Mouse (Mus musculus): Measurements from ENCODE around the gene Rho.

The Rho gene

GRCm38 (mm10) chr6:115915601-115916445 is 15.7 kb upstream of the Rho start:
- DNase-seq (ENCODE audit: low spot score) = no peak

DNA sequence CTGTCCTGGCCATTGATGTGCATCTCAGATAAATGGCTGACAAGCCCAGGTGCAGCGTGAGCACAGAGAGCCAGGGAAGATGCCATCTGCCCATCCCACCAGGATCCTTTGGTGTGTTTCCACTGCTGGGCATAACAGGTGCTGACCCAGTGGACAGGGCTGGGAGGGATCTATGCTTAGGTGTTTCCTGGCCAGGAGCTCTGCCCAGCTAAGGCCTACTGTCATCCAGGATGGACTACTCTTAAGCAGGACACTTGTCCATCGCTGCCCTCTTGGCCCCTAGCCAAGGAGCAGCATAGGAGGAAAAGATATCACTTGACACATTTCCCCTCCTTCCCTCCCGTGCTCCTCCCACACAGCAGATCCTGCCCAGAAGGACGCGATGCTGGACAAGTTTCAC is 14.9 kb upstream of the Rho start:
- no peak for DNase-seq (ENCODE audit: low spot score)

DNA sequence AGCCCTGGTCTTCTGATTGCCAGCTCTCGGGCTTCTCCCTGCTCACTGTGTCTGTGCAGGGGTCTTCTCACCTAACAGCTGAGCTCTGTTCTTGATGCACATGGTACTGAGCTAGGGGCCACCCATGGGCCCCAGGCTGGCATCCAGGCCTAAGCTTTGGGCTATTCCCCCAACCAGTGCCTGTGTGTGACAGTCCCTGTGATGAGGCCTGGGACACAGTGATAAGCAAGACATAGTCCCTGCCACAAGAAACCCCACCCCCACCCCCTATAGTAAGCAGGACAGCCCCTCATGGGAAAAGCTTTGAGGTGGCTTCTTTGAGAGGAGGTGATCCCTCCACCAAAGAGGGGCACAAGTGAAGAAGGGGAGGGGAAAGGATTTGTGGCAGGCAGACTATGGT is 12.9 kb upstream of the Rho start:
- no peak for DNase-seq (ENCODE audit: low spot score)

DNA sequence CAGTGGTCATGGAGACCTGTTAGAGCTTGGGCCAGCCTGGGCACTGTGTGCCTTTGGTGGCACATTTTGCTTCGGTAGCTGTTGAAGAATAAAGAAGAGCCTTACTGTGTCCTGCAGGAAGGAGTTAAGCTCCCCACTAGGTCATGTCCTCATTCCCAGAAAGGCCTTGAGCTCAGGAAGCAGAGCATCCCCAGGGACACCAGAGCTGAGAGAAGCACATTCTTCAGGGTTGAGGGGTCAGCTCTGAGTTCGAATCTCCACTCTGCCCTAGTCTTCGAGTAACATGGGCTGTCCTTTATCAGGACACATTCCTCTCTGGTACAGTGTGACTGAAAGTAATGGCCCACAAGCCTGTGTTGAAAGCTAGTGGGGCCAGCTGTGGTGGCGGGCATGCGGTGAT is 11.7 kb upstream of the Rho start:
- DNase-seq (ENCODE audit: low spot score) = no peak

DNA sequence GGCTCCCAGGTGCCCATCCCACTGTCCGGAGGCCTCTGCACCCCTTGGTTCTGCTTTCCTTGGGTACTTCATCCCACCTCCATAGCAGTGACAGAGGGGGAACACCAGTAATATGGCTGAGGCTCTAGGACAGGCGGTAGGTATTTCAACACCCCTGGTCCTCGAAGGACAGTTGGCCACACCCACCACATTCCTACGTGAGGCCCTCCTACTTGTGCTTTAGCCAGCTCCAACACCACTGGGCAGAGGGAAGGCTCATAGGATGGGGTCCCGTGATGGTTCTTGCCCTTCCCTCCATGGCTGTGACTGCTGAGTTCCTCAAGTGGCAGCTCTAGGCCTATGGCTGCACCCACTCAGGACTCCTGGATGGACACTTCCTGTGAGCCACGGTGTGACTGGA is 6.7 kb upstream of the Rho start:
- DNase-seq (ENCODE audit: low spot score) = peak; percentile 54

DNA sequence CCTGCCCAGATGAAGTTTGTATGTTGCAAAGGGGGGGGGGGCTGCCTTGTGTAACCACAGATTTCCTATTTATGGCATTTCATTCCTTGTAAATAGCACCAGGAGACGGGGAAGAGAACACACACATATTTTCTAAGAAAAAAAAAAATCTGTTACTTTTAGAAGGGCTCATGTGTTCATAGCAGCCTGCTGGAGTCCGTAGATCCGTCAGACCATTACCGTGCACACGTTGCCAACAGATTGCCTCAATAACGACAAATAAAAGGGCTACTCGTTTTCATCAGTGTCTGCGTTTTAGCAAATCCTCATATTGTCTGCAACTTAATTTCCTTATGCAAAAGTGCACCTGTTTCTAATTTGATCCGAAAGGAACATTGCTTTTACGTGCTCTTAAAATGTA is 5.1 kb upstream of the Rho start:
- no peak for DNase-seq (ENCODE audit: low spot score)

- no peak for DNase-seq (ENCODE audit: low spot score)
Observed at GRCm38 (mm10) chr6:115927292-115928242, 4.0 kb upstream of the Rho start.

DNA sequence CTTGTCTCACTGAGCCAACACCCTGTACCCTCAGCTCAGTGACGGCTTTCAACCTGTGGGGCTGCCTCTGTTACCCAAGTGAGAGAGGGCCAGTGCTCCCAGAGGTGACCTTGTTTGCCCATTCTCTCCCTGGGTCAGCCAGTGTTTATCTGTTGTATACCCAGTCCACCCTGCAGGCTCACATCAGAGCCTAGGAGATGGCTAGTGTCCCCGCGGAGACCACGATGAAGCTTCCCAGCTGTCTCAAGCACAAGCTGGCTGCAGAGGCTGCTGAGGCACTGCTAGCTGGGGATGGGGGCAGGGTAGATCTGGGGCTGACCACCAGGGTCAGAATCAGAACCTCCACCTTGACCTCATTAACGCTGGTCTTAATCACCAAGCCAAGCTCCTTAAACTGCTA is 1.5 kb upstream of the Rho start:
- no peak for DNase-seq (ENCODE audit: low spot score)

- DNase-seq (ENCODE audit: low spot score) = no peak
Observed at GRCm38 (mm10) chr6:115932391-115932790, 843 bp downstream of the Rho start.

DNA sequence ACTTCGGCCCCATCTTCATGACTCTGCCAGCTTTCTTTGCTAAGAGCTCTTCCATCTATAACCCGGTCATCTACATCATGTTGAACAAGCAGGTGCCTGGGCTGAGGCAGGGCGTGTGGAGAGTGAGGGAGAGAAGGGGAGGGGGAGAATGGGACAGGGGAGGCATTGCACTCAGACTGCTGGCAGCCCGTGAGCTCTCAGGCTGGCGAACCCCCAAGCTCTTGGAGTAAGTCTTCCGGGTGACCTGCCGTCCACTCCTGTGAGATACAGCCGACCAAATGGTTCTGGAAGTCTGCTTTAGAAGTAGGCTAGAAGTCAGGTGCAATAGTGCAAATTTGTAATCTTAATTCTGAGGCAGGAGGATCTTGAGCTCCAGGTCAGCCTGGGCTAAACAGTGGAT is 4.0 kb downstream of the Rho start:
- DNase-seq (ENCODE audit: low spot score) = no peak

- no peak for DNase-seq (ENCODE audit: low spot score)
Observed at GRCm38 (mm10) chr6:115938011-115938410, 6.5 kb downstream of the Rho start.

GRCm38 (mm10) chr6:115938798-115939197 is 7.2 kb downstream of the Rho start:
- DNase-seq (ENCODE audit: low spot score) = no peak

DNA sequence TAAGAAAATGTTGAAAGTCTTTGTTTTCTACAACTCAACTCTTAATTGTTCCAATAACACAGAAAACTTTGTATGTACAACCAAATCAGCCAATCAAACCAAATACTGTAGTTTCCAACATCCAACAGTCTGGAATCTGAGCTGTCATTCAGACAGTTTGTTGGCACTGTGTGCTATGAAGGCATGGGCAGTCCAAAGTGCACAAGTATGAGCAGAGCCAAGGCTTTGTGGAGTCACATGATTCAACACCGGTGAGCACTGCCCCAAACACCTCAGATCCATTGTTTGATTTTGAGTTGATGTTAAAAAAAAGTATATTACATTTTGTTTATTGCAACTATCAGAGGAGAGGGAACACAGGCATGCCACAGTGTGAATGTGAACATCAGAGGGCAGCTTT is 9.1 kb downstream of the Rho start:
- no peak for DNase-seq (ENCODE audit: low spot score)

DNA sequence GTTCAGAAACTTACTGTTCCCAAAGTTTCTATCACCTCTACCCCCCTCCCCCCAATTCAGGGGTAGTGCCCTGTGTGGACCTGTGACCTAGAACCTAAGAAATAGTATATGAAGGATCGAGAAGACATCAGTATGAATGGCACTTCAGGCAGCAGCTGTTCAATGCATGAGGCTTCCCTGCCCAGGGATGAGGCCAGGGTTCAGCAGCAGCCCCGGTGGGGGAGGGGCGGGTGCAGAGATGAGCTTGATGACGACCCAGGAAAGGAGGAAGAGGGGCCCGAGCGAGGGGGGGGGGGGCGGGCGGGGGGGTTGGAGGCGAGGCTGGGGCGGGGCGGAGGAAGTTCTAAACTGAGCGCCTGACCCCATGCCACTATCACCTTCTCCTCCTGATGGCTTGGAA is 9.6 kb downstream of the Rho start:
- peak; percentile 64 for DNase-seq (ENCODE audit: low spot score)

DNA sequence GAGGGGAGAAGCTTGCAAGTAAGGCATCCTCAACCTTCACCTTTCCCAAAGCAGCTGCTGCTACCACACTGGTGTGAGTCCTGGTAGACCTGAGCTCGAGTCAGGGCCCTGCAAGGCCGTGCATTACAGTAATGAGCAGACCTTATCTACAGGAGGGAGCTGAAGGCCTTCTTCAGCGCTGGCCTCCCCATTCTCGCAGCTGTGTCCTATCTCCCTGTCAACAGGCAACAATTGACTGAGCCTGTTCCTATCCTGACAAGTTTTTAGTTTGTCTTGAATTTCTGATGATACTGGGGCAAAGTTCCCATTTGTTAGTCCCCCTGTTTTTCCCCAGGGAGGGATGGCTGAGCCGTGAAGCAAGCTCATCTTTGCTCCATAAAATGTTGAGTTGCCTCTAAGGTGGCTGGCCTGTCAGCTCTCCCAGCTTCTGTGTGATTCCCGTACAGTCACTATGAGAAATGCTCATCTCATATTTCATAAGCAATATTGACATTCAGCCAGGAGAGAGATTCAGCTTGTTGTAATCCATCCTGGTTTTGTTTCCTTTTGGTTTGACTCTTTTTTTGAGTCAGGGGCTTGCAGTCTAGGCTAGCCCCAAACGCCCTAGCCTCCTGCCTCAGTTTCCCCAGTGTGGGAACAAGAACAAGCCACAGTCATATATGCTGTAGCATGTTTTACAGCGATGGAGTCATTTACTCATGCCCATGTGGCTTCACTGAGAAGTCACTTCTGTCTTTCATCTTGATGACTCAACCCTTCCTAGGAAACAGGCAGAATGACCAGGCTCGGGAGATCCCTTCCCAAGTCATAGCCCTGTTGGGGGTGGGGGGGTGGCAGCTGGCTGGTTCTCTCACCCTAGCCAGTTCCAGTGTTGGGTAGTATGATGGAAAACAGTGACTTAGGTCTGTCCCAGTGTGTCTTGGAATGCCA is 12.2 kb downstream of the Rho start:
- DNase-seq (ENCODE audit: low spot score) = no peak

DNA sequence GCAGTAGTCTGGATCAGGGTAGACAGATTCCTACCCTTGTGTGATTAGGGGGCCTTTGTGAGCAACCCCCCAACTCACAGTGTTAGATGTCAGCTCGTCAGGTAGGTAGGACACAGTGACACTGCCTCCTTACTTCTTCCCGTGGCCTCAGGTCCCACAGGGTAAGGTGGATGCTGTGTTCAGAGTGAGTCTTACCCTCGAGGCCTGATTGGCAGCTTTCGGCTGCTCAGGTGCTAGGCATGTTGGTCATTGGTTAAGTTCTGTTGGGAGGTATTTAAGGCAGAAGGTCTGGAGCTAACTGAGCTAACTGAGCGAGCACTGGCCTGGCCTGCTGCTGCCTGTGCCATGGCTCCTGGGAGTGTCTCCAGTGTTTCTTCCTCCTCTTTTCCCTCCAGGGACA is 13.1 kb downstream of the Rho start, which contains the start of gene H1foo:
Gene H1foo, plus strand, starts transcription at position 301 of the 400 bp plus-strand sequence.
- DNase-seq (ENCODE audit: low spot score) = no peak

DNA sequence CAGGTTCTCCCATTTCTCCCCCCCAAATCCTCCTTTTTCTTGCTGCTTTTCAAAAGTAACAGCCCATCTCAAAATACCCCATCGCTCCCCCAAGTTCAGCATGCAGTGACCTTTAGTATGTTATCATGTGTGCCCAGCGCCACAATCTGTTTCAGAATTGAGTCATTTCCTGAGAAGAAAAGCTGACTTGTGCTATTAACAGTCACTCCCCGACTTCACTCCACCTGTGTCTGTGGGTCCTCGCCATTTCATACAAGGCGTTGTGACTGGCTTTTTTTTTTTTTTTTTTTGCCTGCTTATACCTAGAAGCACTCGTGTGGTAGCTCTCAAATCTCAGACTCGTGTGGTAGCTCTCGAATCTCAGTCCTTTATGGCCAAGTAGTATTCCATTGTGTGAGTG is 14.1 kb downstream of the Rho start:
- no peak for DNase-seq (ENCODE audit: low spot score)

- DNase-seq (ENCODE audit: low spot score) = no peak
Observed at GRCm38 (mm10) chr6:115946389-115946788, 14.8 kb downstream of the Rho start.

GRCm38 (mm10) chr6:115954506-115955074 is 23.0 kb downstream of the Rho start:
- DNase-seq (ENCODE audit: low spot score) = no peak

DNA sequence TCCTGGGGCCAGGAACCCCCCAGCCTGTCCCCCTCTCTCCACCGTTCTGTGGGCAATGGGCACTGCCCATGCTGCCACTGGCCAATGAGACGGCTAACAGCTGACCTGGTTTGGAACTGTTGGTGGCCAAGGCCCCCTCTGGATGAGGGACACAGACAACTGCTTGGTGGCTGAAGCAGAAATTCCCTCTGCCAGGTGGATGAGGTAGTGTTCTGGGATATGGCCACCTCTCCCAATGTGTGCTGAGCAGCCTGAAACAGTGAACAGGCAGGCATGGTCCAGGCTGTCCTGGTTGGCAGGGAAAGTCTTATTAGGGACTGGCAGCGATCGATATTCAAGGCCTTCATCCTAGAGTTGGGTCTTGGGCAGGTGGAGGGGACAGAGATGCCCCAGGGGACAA is 23.6 kb downstream of the Rho start:
- DNase-seq (ENCODE audit: low spot score) = no peak

GRCm38 (mm10) chr6:115955664-115956063 is 24.1 kb downstream of the Rho start:
- no peak for DNase-seq (ENCODE audit: low spot score)
